Mouse (Mus musculus) forelimb bud, embryonic 11.5 days (tissue): ENCODE data around the gene Vps54.
"Not testable (repeated sequence)": the region's sequence is repeated elsewhere in the genome, so short reads cannot be mapped to it uniquely, and the experiment has no call there.

Experiments used
- DNase-seq: peaks from one replicate; pipeline ENCODE4 v3.0.0-alpha.2; 2012; ENCODE audit warnings: low read depth, low spot score

The Vps54 gene

GRCm38 (mm10) chr11:21241351-21241750, 2.3 kb downstream of the Vps54 start:
- no peak for DNase-seq

DNA sequence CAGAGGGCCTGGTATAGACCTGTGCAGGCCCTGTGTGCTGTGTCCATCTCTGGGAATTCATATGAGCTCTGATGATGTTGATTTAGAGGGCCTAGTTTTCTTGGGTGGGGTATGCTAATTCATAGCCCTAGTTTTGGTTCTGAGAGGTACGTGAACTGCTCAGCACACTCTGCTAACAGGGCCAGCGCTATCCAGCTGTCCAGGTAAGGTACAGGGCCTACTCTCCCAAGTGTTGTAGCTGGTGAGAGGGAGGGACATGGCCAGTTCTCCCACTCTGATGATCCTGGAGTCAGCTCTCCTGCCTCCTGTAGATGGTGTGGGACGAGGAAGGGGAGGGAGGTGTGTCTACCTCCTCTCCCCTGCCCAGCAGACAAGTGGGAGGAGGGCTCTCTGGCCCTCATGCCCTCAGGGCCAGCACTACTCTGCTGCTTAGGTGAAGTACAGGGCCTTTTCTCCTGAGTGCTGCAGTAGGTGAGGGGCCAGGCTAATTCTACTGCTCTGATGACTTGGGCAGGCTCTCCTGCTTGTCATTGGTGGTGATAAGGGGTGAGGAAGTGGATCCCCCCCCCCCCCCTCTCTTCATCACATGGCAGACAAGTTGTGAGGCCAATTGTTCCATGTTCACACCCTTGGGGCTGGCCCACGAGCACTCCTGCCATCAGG, 8.3 kb downstream of the Vps54 start:
- DNase-seq, result no peak

GRCm38 (mm10) chr11:21247940-21248339, 8.9 kb downstream of the Vps54 start:
- no peak for DNase-seq

GRCm38 (mm10) chr11:21250366-21250765, 11.3 kb downstream of the Vps54 start:
- DNase-seq, result no peak

DNA sequence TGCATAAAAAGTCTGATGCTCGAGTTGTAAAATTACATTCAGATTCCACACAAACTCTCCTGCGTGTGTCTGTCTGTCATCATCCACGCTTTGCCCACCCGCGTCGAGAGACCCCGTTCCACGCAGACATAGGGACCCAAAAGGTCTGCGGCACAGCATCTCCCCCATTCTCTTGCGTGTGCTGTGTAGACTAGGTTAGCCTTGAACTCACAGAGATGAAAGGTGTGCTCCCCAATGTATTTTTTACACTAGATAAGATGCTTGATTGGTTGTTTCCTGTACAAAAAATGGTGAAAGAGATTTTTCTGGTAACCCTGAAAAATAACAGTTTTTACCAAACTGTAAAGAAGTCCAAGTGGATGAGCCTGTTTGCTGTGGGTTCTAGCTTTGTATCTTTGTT, 19.5 kb downstream of the Vps54 start:
- DNase-seq, result not testable (repeated sequence)

GRCm38 (mm10) chr11:21265423-21265822, 26.3 kb downstream of the Vps54 start:
- no peak for DNase-seq

DNA sequence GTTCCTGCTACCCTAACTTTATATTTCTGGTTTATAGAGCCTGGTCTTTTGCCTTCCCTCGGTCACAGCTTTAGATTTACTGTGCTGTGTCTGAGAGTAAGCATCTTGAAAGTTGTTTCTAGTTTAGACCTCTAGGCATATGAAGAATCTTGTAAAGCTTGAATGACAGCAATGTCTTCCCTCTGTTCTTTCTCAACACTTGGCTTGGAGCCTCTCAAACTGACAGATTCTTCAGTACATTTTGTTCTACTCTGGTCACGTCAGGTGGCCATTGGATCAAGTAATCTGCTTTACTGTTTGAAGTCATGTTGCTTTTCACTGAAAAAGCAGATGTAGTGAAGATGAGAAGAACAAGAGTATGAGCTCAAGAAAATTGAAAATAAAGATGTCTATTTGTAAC, 37.1 kb downstream of the Vps54 start:
- no peak for DNase-seq

GRCm38 (mm10) chr11:21286391-21286790, 47.3 kb downstream of the Vps54 start:
- DNase-seq, result no peak

DNA sequence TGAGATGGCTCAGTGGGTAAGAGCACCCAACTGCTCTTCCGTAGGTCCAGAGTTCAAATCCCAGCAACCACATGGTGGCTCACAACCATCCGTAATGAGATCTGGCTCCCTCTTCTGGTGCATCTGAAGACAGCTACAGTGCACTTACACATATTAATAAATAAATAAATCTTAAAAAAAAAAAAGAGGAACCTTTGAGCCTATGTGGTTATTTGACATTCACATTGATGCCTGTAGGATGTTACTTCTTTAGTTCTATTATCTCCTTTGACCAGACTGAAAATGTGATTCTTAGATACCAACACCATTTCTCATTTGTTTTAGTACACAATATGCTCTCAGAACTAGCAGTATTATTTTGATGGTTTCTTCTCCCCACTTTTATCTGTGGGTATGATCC, 49.1 kb downstream of the Vps54 start:
- not testable (repeated sequence) for DNase-seq

GRCm38 (mm10) chr11:21295486-21295885, 56.4 kb downstream of the Vps54 start:
- DNase-seq, result no peak

DNA sequence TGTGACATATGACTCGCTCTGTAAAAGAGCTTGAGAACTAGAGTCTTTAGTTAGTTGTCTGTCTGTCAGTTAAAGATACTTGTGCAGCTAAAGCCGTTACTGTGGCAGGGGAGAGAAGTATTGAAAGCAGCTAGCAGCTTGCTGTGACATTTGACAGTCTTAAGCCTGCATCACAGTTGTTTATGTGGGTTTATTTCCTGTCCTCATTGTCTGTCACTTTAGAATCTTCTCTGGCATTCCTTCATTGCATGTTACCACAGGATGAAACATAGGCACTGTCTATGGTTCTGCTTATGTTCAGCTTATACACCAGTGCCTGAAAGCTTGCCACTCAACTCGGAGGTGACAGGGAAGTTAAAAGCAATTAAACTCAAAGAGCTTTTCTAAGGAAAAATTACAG, 64.5 kb downstream of the Vps54 start:
- no peak for DNase-seq

GRCm38 (mm10) chr11:21307078-21307668, 68.1 kb downstream of the Vps54 start:
- no peak for DNase-seq

GRCm38 (mm10) chr11:21308119-21308518, 69.0 kb downstream of the Vps54 start:
- DNase-seq, result no peak

GRCm38 (mm10) chr11:21309516-21309915, 70.4 kb downstream of the Vps54 start:
- DNase-seq, result no peak

- DNase-seq, result no peak
Observed at GRCm38 (mm10) chr11:21313922-21314657, 75.0 kb downstream of the Vps54 start.

DNA sequence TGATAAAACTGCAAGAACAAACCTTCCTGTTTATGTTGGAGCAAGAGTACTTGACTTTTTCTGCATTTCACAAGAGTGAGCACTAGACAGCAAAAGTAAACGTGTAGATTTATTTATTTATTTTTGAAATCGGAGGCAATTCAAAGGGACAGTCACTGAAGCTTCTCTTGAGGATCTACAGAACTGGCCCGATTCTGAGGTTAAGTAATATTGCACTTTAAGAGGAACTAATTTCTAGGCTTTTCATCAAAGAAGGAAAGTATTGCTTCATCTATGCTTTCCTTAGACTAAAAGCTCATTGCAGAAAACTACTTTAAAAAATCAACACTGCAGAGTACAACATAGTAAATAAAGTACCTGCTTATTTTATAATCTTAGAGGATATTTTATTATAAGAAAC, 82.5 kb downstream of the Vps54 start:
- DNase-seq, result no peak

DNA sequence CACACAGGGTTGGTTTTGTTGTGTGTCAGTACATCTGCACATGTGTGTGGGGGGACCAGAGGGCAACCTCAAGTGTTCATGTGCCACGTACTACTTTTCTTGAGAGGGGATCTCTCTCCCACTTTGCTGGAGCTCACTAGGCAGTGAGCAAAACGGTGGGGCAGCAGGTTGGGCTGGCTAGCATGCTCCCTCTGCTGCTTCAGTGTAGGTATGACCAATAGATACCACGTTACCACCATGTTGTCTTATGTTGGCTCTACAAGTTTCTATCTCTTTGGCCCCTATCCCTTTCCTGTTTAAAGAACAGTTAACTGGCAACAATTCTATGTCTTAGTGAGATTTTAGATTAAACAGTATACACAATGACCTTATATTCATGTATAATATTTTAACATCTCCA, 83.3 kb downstream of the Vps54 start:
- no peak for DNase-seq

GRCm38 (mm10) chr11:21325781-21326180, 86.7 kb downstream of the Vps54 start:
- no peak for DNase-seq

DNA sequence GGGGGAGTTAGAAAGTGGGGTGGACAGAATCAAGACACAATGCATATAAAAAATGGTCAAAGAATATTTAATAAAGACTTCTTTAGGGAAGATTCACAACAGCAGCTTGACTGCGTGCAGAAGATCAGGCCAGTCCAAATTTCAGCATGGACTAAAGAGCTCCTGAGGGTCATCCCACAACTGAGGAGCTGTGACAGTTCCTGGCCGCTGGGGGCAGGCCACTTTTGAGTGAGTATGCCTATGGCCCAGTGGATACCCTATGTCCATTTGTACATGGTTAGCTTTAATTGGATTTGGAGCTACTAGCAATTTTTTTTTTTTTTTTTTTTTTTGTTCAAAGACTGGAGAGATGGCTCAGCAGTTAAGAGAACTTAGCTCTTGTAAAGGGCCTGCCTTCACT, 87.7 kb downstream of the Vps54 start:
- DNase-seq, result no peak

DNA sequence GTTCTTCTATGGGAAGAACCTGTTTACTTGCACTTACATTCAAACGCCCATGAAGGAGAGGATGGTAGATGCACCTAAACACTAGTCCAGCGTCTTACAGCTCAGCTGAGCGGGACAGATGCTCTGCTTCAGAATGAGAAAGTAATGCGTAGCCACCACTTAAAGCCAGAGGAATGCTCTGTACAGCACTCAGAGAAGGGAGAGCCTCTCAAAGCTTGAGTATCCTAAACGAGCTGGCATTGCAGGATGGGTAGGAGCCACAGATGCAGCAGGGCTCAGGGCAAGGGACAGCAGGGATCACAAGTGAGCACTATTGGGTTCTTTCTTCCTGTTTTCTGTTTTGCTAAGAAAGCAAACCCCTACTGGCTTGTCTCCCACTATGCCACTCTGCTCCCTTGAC, 88.4 kb downstream of the Vps54 start:
- DNase-seq, result no peak

- no peak for DNase-seq
Observed at GRCm38 (mm10) chr11:21328141-21328540, 89.1 kb downstream of the Vps54 start.

GRCm38 (mm10) chr11:21332639-21333295, 93.7 kb downstream of the Vps54 start:
- no peak for DNase-seq
